ENCODE assay signal across 8 mouse cellular contexts in the genomic region with DNA sequence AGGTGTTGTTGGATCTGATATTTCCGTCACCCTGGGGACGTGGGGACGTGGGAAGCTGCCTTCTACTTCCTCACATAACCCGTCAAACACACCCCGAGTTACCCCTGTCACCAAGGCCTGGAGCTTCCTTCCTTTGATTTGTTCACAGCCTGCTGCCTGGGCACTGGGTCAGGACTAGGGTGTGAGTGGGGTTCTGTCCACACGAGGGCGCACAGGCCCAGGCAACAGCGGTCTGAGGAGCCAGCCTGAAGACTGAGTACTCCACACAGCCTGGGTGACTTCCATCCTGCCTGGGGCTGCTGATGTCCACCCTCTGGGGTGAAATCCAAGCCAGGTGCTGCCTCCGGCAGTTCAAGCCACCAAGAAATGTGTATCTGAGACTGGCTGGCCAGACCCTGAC. TPM values are rescaled to one million over a fixed set of nuclear protein-coding genes. Genes with fewer than 3 reads are reported as not detected.
A peak's percentile ranks its signal among the peaks of the same experiment; 100 is the strongest.
DNase-seq lines count a peak whose midpoint lies in the region; ATAC-seq and TF ChIP-seq lines count a peak whose summit lies in the region.

No protein-coding gene starts in this region.

- H3K27me3 ChIP-seq in hindbrain, embryonic 10.5 days (ENCODE audit: insufficient read depth, poor library complexity, severe bottlenecking) = peaks cover 11% of the 10 kb centered on the region; the same call in 1 of the 2 replicates
- H3K27me3 ChIP-seq in lung, embryonic 14.5 days (ENCODE audit: insufficient read depth, low read length) = no peaks in the 10 kb centered on the region

- peak overlapping the region; percentile 47; the same call in 1 of the 2 replicates for H3K27ac ChIP-seq in hindbrain, embryonic 10.5 days
- H3K27ac ChIP-seq in lung, embryonic 14.5 days (ENCODE audit: low read depth) = no peak overlapping the region

- peak; percentile 99 for TF ChIP-seq CTCF in lung, embryonic 14.5 days (IDR thresholded peaks at IDR 0.05; ENCODE audit: low read depth)

- 13% methylated on average over 9 of the region's 9 CpGs for WGBS in hindbrain, embryonic 10.5 days
- WGBS in lung, embryonic 14.5 days = 5% methylated on average over 9 of the region's 9 CpGs

- no peak overlapping the region for H3K9ac ChIP-seq in lung, embryonic 14.5 days

- H3K36me3 ChIP-seq in hindbrain, embryonic 10.5 days = no peaks in the 10 kb centered on the region
- H3K36me3 ChIP-seq in lung, embryonic 14.5 days (ENCODE audit: insufficient read depth) = no peaks in the 10 kb centered on the region

- peak; percentile 84 for DNase-seq in MN1 (ENCODE audit: low spot score)
- peak; percentile 83 for DNase-seq in cerebellum, adult 9-11 months
- peak; percentile 50 to 91 for DNase-seq in frontal cortex, adult 2 months (ENCODE audit: extremely low spot score in 1 of 2, low spot score in 1 of 2)
- peak; percentile 89 for DNase-seq in hindbrain, embryonic 10.5 days (ENCODE audit: low spot score)
- DNase-seq in layer of hippocampus, adult 8-10 months (ENCODE audit: low spot score in 2 of 2) = peak; percentile 75 to 84
- peak; percentile 94 for DNase-seq in lung, embryonic 14.5 days
- DNase-seq in ovary, adult 18-20 months (ENCODE audit: low spot score) = peak; percentile 62
- peak; percentile 57 to 61 for DNase-seq in thymus, adult 18-20 months

- peak; percentile 69 for ATAC-seq in lung, embryonic 14.5 days (ENCODE audit: insufficient read depth)

- H3K4me2 ChIP-seq in lung, embryonic 14.5 days = no peak overlapping the region

- H3K4me3 ChIP-seq in hindbrain, embryonic 10.5 days = no peak overlapping the region
- H3K4me3 ChIP-seq in lung, embryonic 14.5 days (ENCODE audit: low read depth, low read length) = no peak overlapping the region

- H3K4me1 ChIP-seq in hindbrain, embryonic 10.5 days (replicated peaks) = peaks cover 66% of the 10 kb centered on the region
- no peaks in the 10 kb centered on the region for H3K4me1 ChIP-seq in lung, embryonic 14.5 days (ENCODE audit: insufficient read depth)

- H3K9me3 ChIP-seq in hindbrain, embryonic 10.5 days = no peaks in the 10 kb centered on the region
- H3K9me3 ChIP-seq in lung, embryonic 14.5 days (ENCODE audit: low read depth, low read length) = no peaks in the 10 kb centered on the region

RNA-seq across cellular contexts. Expression of a gene that starts 41.1 kb away (rescaled TPM):
- 3.8 and 4.6 TPM in 2 replicates for polyA plus RNA-seq in frontal cortex, adult 2 months (2012; rRNA removed)
- 19.9 and 30.6 TPM in 2 replicates for polyA plus RNA-seq in hindbrain, embryonic 10.5 days (2016; fragmentation: Nextera tagmentation; extraction: Ambion mirVana)
- 1 to 10 TPM in 2 of 4 experiments, under 1 TPM in 2; 0.37 to 2.1 (median 0.91) TPM for total RNA-seq in layer of hippocampus, adult 8-10 months (2022)
- polyA plus RNA-seq in lung, embryonic 14.5 days (2014; fragmentation: Nextera tagmentation; extraction: Ambion mirVana) = 38.8 and 43.6 TPM in 2 replicates

RNA-seq across cellular contexts. Expression of a gene that starts 56.5 kb away (rescaled TPM):
- 9.5 and 9.9 TPM in 2 replicates for polyA plus RNA-seq in frontal cortex, adult 2 months (2012; rRNA removed)
- polyA plus RNA-seq in hindbrain, embryonic 10.5 days (2016; fragmentation: Nextera tagmentation; extraction: Ambion mirVana) = 2.2 and 3.7 TPM in 2 replicates
- total RNA-seq in layer of hippocampus, adult 8-10 months (2022) = 10 to 100 TPM; 13.4 to 18.5 (median 17.6) TPM
- 7.6 and 9.3 TPM in 2 replicates for polyA plus RNA-seq in lung, embryonic 14.5 days (2014; fragmentation: Nextera tagmentation; extraction: Ambion mirVana)
